Mouse (Mus musculus): ENCODE results near the gene Abhd17c.

DNA sequence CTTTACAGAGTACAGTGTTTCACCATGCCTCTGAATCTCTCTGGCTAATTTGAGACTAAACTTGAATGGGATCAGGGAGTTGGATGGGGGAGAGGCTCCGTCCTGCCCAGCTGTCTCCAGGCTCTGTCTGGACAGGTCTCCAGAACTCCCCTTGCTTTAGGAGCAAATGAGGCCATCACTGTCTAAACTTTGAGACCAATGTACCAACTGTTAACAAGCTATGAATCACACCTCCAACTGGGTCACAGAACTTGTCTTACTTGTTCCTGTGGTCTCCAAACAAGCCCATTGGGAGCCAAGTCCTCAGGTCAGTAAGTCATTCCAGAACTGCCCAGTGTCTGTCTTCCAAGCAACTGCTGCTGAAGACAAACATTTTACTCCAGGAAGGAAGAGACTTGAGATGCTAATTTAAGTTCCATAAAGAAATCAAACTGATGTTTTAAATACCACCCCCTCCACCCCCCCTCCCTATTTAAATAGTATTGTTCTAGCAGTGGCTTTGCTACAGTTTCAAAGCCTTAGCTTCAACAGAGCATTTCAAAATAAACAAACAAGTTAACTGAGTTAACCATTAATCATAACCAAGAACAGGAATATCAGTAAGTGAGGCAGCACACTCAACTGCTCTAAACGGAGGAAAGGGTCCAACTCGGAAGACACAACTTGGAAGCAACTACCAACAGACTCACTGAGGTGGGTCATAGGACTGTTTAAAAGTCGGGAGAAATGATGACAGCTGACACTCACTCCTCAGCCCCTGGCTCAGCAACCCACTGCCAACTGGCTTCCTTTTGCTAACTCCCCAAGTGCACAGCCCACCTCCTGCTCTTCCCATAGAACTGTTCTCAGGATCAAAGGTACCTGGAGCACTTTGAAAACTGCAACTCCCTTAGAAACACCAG, 15.6 kb downstream of the Abhd17c start:
- TF ChIP-seq GATA1 (IDR thresholded peaks at IDR 0.05; ENCODE audit: borderline replicate concordance, low read length) (no peak), FLI1 (IDR thresholded peaks at IDR 0.05; ENCODE audit: low read length) (no peak)
